Mouse (Mus musculus) layer of hippocampus, postnatal 14 days (tissue): ENCODE results near the gene Muc3a. TPM values are rescaled to one million over a fixed set of nuclear protein-coding genes. Genes with fewer than 3 reads are reported as not detected.

Source experiments
- DNase-seq, 2 experiments: peaks; one replicate each; pipeline ENCODE4 v3.0.0; 2021 to 2022; ENCODE audit warnings: low spot score in 2 of 2, mixed read lengths in 1 of 2
- long read RNA-seq, 2 experiments: library from polyadenylated mRNA; stranded (forward); transcript quantifications; one replicate each; pipeline ENCODE4 v2.0.0; 2021
- total RNA-seq, 2 experiments: library from RNA; stranded (reverse); gene quantifications; 2 replicates each; pipeline ENCODE4 v1.2.3; 2021

Gene Muc3a
- total RNA-seq = 1 to 10 TPM; 4.5 to 5.7 TPM
- long read RNA-seq, experiment 1 = 0 reads
- long read RNA-seq, experiment 2 = 0 reads

DNA sequence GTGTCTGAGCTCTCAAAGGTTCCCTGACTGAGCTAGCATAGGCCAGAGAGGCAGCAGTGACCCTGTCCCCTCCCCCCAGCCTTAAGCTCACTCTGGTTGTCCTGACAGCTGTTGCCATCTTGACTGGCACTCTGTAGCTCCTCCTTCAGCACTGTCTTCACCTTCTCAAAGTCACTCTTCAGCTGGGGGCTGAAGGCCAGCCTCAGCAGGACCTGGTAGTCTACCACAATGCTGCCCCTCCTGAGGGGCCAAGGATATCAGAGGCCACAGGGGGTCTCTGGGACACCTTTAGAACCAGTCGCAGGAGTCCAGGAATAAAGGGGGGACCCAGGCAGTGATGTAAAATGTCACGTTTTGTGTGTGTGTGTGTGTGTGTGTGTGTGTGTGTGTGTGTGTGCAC, at the start of gene Muc3a:
TSS of gene Muc3a (minus strand) at position 101 of the 400 bp plus-strand sequence.
- no peak for DNase-seq

- no peak for DNase-seq
These were observed 917 bp downstream of the Muc3a start for GRCm38 (mm10) chr5:137211114-137211829.

DNA sequence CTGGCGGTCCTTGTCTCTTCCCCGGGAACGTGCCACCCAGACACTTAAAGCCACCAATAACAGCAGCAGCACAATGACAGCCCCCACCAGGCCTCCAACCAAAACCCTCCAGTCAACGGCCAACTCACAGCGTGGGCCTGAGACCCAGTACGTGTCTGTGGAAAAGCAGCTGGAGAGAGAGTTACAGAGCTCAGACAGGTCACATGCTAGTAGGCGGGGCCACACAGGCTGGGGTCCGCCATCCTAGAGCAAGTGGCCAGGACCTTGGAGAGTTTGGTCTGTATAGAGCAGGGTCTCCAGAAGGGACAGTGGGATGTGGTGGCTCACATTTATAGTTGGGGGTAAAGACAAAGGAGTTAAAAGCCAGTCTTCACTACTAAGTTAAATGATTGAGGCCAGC, 1.5 kb downstream of the Muc3a start:
- DNase-seq = no peak

DNA sequence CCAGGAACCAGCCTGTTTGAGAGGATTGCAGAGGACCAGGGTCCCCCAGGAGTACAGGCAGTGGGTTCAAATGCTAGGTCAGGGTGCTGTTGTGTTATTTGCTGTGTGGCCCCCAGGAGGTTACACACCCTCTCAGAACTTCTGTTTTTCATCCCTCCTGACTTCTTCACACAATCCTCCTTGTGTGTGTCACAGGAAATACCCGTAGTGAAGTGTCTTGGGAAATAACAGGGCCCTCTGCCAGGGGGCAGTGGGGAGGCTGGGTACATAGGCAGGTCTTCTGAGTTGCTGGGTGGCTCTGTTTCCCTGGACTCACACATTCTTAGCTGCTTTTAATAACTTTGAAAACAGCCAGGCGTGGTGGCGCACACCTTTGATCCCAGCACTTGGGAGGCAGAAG, 6.9 kb downstream of the Muc3a start:
- no peak for DNase-seq

- DNase-seq = no peak
These were observed 17.6 kb downstream of the Muc3a start for GRCm38 (mm10) chr5:137194488-137195120.

GRCm38 (mm10) chr5:137193279-137193952, 18.8 kb downstream of the Muc3a start:
- DNase-seq = no peak

GRCm38 (mm10) chr5:137189326-137189725, 22.9 kb downstream of the Muc3a start:
- no peak for DNase-seq

- peak in 1 of 2 experiments; percentile 24 for DNase-seq
These were observed 26.8 kb downstream of the Muc3a start for GRCm38 (mm10) chr5:137185362-137185761.

DNA sequence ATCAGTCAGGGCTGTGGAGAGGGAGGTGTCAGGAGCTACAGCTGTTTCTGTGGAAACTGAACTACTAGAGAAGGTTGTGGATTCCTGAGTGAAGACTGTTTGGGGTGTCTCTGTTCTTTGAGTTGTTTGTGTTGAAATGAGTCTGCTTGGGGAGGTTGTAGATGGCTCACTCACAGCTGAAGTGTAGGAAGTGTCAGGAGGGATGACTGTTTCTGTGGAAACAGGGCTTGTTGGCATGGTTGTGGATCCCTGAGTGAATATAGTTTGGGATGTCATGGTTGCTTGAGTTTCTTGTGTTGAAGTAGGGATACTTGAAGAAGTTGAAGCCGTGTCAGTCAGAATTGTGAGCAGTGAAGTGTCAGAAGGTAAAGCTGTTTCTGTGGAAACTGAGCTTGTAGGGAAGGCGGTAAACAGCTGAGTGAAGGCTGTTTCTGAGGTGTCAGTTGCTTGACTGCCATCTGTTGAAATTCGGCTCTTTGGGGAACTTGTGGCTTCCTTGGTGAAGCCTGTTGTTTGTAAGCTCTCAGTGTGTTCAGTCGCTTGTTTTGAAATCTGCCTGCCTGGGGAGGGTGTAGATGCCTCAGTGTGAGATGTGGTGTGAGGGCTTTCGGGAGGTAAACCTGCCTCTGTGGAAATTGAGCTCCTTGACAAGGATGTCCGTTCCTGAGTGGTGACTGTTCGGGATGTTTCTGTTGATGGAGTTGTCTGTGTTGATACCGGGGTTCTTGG, 32.4 kb downstream of the Muc3a start:
- DNase-seq = peak in 1 of 2 experiments; percentile 8

- DNase-seq = no peak
These were observed 38.2 kb downstream of the Muc3a start for GRCm38 (mm10) chr5:137173967-137174366.

- no peak for DNase-seq
These were observed 39.6 kb downstream of the Muc3a start for GRCm38 (mm10) chr5:137172591-137172990.

- DNase-seq = no peak
These were observed 40.7 kb downstream of the Muc3a start for GRCm38 (mm10) chr5:137171478-137171877.

DNA sequence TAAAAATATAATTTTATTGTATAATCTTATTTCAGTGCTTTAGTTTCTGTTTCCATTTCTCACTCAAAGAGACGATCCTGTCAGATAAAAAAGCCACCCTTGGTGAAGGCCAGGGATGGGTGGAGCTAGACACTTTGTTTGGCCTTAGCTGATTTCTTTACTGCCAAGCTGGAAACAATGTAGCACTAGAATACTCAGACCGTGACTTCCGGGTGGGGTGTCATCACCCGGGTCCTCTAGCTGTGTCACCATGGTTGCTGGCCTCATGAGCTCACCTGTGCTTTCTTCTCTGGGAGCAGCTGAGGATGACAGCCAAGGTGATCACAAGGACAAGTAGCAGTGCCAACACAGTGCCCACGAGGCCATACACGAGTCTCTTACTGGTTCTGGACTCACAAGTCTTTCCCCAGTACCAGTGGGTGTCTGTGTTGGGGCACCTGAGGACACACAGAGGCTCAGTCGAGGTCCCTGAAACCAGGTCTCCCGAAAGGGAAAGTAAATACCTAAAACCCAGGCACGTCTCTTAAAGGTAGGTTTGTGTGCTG, 41.3 kb downstream of the Muc3a start:
- DNase-seq = no peak

GRCm38 (mm10) chr5:137167539-137167938, 44.6 kb downstream of the Muc3a start:
- no peak for DNase-seq

- DNase-seq = no peak
These were observed 46.2 kb downstream of the Muc3a start for GRCm38 (mm10) chr5:137166012-137166411.

DNA sequence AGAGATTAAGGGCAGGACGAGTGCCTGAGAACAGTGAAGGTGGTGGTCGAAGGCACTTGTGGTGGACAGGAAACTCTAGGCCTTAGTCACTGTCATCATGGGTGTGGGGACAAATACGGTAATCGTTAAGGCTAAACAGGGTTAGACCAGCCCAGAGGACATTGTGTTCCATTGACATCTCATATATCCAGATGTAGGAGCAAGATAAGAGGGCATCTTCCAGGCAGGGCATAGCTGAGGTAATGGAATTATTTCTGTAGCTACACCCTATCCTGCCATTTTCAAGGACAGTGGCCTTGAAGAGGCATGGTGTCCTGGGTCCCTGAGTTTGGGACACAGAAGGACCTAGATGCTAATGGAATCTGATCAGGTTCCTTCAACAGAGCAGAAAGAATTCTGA, 50.3 kb downstream of the Muc3a start:
- DNase-seq = no peak

GRCm38 (mm10) chr5:137159461-137159860, 52.7 kb downstream of the Muc3a start:
- DNase-seq = peak; percentile 13 to 25
